Mouse (Mus musculus): ENCODE measurements around the gene Gnao1.

Gene Gnao1

GRCm38 (mm10) chr8:93896841-93897551 lies 87.2 kb downstream of the Gnao1 start:
- DNase-seq (ENCODE audit: low spot score): no peak

- no peak for DNase-seq (ENCODE audit: low spot score)
Observed at GRCm38 (mm10) chr8:93898570-93898969, 88.8 kb downstream of the Gnao1 start.

- DNase-seq (ENCODE audit: low spot score): no peak
Observed at GRCm38 (mm10) chr8:93902040-93902439, 92.3 kb downstream of the Gnao1 start.

GRCm38 (mm10) chr8:93906961-93907360 lies 97.2 kb downstream of the Gnao1 start:
- DNase-seq (ENCODE audit: low spot score): no peak

GRCm38 (mm10) chr8:93907987-93908441 lies 98.2 kb downstream of the Gnao1 start:
- peak; percentile 66 for DNase-seq (ENCODE audit: low spot score)

- DNase-seq (ENCODE audit: low spot score): no peak
Observed at GRCm38 (mm10) chr8:93908546-93908945, 98.8 kb downstream of the Gnao1 start.

GRCm38 (mm10) chr8:93911715-93912555 lies 102.2 kb downstream of the Gnao1 start:
- no peak for DNase-seq (ENCODE audit: low spot score)

- DNase-seq (ENCODE audit: low spot score): peak; percentile 82
Observed at GRCm38 (mm10) chr8:93917859-93918421, 108.2 kb downstream of the Gnao1 start.

GRCm38 (mm10) chr8:93918580-93918979 lies 108.8 kb downstream of the Gnao1 start:
- no peak for DNase-seq (ENCODE audit: low spot score)

- DNase-seq (ENCODE audit: low spot score): no peak
Observed at GRCm38 (mm10) chr8:93919422-93919821, 109.7 kb downstream of the Gnao1 start.

- no peak for DNase-seq (ENCODE audit: low spot score)
Observed at GRCm38 (mm10) chr8:93919916-93920589, 110.3 kb downstream of the Gnao1 start.

GRCm38 (mm10) chr8:93920590-93920948 lies 110.8 kb downstream of the Gnao1 start:
- DNase-seq (ENCODE audit: low spot score): no peak

GRCm38 (mm10) chr8:93923897-93924334 lies 114.2 kb downstream of the Gnao1 start:
- DNase-seq (ENCODE audit: low spot score): peak; percentile 52

- DNase-seq (ENCODE audit: low spot score): no peak
Observed at GRCm38 (mm10) chr8:93925513-93925912, 115.7 kb downstream of the Gnao1 start.

GRCm38 (mm10) chr8:93929233-93929632 lies 119.5 kb downstream of the Gnao1 start:
- no peak for DNase-seq (ENCODE audit: low spot score)

GRCm38 (mm10) chr8:93931336-93931735 lies 121.6 kb downstream of the Gnao1 start:
- no peak for DNase-seq (ENCODE audit: low spot score)

GRCm38 (mm10) chr8:93932873-93933272 lies 123.1 kb downstream of the Gnao1 start:
- DNase-seq (ENCODE audit: low spot score): peak; percentile 87

GRCm38 (mm10) chr8:93933288-93933687 lies 123.5 kb downstream of the Gnao1 start:
- DNase-seq (ENCODE audit: low spot score): no peak

GRCm38 (mm10) chr8:93938193-93938592 lies 128.4 kb downstream of the Gnao1 start:
- no peak for DNase-seq (ENCODE audit: low spot score)

- DNase-seq (ENCODE audit: low spot score): no peak
Observed at GRCm38 (mm10) chr8:93940542-93941423, 131.0 kb downstream of the Gnao1 start.

GRCm38 (mm10) chr8:93941636-93942054 lies 131.9 kb downstream of the Gnao1 start:
- DNase-seq (ENCODE audit: low spot score): peak; percentile 63

Data from layer of hippocampus, adult 11-12 months (tissue).